Mouse (Mus musculus) CD8-positive naive resting alpha-beta T cell, adult 2 months (primary cell): ENCODE measurements around the gene Arhgap4.

ENCODE experiments used
- DNase-seq, 2 experiments: peaks; one replicate each; pipeline ENCODE4 v3.0.0; 2022; ENCODE audit warnings: low read depth in 2 of 2, low spot score in 2 of 2

The Arhgap4 gene

DNA sequence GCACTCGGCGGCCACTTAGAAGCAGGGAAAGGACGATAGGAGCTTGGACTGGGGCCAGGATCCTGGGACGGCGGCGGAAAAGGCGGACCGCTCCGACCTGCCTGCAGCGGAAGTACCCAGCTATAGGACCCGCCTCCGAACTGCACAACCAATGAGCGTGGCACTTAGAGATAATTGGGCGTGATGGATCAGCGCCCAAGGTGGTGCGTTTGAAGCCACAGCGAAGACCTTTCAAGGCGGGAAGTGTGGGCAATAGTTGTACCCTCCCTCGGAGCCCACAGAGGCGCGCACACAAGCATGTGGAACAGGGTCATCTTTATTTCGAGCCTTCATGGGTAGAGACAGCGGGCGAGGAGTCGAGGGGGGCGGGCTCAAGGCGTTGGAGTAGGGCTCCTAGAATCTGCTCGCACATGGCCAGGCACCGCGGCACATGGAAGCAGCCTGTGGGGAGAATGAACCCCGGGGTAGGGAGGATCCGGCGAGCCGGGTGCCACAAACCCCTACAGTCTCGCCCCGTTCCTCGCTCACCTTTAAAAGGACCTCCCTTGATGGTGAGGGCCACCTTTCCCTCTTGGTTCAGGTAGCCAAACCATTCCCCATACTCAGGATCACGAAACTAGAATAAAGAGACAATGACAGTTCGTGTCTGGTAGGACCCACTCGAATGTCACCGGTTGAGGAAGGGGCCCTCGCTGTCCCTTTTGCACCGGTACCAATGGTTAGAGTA is at the start of gene Arhgap4, which contains the start of gene Naa10:
TSS of gene Arhgap4 (minus strand) at position 48 of the 727 bp plus-strand sequence.
TSS of gene Naa10 (minus strand) at position 122 of the 727 bp plus-strand sequence.
- DNase-seq, result peak; percentile 68 to 71

- DNase-seq, result no peak
Observed at GRCm38 (mm10) chrX:73970781-73971180, 49.1 kb upstream of the Arhgap4 start.

DNA sequence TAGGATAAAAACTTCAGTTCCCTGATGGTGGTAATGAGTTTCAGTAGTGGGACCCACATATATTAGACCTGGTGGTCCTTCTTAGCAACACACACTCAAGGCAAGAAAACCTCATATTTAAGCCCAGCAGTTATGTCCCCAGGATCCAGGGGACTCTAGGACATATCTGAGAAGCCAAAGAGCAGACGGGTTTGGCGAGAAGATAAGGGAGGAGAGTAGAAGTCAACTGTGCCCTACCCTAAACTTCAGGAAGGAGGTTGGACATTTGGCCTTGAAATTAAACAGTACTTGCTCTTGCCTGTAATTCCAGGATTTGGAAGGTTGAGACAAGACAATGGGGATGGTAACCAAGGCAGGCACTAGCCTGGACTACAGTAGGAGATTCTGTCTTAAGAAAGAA is 48.1 kb upstream of the Arhgap4 start:
- DNase-seq, result no peak

DNA sequence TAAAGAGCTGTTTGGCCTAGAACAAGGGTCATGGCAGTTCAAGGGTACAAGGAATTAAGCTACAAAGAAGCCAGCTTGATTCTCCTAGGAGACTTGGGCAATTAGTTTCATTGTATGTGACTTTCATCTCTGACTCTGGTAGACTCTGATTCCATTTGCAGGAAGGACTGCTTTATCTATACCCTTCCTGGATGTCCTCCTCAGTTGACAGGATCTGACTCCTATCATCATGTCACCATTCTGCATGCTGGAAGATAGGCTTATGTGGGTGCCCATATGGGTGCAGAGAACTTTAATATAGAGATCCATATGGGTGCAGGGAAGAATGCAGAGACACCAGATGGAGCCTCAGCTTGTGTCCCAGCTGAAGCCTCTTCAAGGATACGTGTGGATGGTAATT is 47.5 kb upstream of the Arhgap4 start:
- no peak for DNase-seq

GRCm38 (mm10) chrX:73967177-73968075 is 45.8 kb upstream of the Arhgap4 start:
- DNase-seq, result peak; percentile 80 to 84

- peak; percentile 80 to 81 for DNase-seq
Observed at GRCm38 (mm10) chrX:73966248-73967176, 44.8 kb upstream of the Arhgap4 start, which contains the start of gene Hcfc1. Gene Hcfc1, minus strand, starts transcription at chrX:73966357.

DNA sequence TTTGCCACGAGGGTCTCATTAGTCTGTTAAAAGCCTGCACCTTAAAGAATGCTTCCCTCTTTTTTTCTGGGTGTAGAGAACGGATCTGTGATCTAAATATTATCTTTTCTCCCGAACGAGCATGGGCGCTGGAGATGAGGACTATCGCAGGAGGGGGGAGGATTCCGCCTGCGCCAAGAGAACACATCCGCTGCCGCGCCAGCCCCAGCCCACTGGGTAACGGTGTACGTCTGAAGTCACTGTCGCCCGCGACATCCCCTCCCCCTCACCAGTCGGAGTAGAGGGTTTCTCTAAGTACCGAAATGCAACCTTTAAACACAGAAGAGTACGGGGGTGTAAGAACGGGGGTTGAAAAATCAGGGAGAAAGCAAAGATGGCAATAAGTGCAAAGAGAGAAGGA is 43.6 kb upstream of the Arhgap4 start:
- peak; percentile 21 to 42 for DNase-seq

- peak in 1 of 2 experiments; percentile 12 for DNase-seq
Observed at GRCm38 (mm10) chrX:73964363-73964762, 42.7 kb upstream of the Arhgap4 start.

DNA sequence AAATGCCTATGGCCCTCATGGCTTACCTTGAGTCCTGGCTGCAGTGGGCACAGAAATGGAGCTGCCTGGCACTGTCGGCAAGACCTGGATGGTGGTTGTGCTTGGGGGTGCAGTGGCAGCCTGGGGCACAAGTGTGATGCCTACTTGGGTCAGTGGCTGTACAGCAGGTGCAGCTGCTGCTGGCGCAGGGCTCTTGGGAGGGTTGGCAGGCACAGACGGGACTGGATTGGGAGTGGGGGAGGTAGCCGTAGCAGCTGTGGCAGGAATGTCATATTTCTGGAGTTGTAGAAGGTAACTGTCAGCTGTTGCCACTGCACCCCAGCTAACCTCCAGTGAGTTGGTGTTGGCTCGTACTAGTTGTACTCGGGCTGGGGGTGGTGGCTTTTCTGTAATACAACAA is 33.3 kb upstream of the Arhgap4 start:
- DNase-seq, result no peak

- DNase-seq, result no peak
Observed at GRCm38 (mm10) chrX:73952603-73953002, 30.9 kb upstream of the Arhgap4 start.

DNA sequence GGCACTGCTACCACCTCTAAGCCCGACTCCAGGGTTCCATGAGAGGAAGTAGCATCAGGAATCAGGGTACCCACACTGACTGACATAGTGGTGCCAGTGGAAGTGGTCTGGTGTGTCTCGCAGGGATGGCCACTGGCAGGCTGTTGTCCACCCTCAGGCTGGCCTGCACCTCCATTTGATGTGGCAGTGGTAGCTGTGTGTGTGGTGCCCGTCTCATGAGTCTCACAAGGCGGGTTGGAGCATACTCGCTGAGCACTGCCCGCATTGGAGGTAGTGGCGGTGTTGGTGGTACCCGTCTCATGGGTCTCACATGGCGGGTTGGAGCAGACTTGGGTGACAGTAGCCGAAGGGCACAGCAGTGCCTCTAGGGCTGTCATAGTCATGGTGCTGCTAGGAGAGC is 27.7 kb upstream of the Arhgap4 start:
- no peak for DNase-seq

DNA sequence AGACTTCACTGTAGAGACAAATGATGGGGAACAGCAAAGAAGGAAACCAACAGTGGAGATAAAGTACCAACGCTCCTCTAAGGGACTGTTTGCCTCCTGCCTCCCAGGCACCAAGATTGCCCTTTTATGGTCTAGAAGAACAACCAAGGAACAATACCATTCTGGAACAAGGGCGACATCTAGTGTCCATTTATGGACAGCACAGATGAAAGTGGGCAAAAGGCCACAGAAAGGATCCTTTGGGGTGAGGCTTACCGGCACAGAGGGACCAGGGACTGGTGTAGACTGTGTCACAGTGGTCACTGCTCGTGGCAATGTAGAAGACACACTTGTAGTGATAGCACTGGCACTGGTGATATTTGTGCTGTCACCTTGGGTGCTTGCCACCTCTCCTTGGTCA is 27.0 kb upstream of the Arhgap4 start:
- DNase-seq, result peak; percentile 45 to 66

- no peak for DNase-seq
Observed at GRCm38 (mm10) chrX:73946896-73947295, 25.2 kb upstream of the Arhgap4 start.

DNA sequence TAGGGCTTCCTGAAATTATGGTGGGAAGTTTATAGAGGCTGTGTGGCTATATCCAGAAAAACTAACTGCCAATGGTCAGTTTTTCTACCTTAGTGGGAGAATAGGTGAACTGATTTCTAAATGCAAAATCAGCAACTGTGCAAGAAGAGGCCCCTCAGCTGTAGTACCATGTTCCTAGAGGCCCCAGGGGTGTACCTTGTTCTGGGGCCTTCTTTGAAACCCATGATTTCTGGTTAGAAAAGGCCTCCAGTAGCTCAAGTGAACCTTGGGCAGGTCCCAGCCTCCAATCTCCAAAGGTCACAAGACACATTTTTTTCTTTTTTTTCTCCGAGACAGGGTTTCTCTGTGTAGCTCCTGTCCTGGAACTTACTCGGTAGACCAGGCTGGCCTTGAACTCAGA is 20.6 kb upstream of the Arhgap4 start:
- DNase-seq, result no peak

DNA sequence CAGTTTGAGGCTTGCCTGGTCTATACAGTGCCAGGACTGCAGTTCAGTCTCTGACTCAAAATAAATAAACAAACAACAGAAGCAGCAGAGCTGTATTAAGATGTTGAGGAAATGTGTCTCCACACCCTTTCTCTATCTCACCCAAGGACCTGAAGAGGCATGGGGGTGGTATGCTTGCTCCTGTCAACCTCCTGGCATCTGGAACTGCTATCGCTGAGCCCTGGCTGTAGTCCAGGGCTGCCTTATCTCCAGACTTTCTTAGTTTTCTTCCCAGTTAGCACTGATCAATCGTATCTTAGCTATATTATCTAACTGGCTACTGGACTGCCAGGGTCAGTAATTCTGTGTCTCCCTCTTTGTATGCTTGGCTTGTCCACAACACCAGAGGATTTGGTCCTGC is 20.2 kb upstream of the Arhgap4 start:
- no peak for DNase-seq

GRCm38 (mm10) chrX:73931871-73932270 is 10.2 kb upstream of the Arhgap4 start:
- DNase-seq, result no peak

GRCm38 (mm10) chrX:73930402-73931062 is 8.9 kb upstream of the Arhgap4 start, which contains the start of gene Renbp:
Gene Renbp, minus strand, starts transcription at chrX:73930850.
- DNase-seq, result peak in 1 of 2 experiments; percentile 23

DNA sequence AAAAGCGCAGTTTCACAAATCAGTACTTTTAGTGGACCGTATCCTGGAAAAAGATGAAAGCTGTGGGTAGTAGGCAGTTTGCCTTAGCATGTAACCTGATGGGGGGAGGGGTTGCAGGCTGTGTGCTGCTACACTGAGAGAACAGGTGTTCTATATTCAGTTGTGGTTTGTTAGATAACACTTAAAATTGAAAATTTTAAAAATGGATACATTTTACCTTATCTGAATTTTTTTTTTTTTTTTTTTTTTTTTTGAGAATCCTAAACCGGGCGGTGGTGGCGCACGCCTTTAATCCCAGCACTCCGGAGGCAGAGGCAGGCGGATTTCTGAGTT is 846 bp upstream of the Arhgap4 start:
- DNase-seq, result no peak

DNA sequence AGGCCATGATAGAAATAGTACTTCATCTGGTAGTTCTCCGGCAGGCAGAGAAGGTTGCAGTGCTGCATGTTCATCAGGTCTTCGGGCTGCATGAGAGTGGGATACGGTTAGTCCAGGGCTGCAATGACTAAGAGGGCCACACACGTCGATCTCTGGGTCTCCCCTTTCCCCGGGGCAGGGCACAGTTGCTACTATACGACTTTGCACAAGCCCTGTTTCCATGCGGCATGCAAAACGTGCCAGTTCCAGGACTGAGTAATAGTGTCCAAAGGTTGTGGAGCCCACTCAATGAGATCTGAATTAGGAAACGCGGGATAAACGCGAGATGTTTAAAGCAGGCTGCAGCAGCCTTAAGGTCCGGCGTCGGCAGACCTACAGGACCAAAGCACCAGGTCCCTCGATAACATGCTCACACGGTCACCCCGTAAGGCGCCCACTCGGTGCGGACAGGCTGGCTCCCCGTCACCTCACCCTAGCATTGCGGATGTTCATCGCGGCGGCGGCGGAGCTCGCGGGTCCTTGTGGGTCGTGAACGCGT is 316 bp downstream of the Arhgap4 start:
- no peak for DNase-seq

GRCm38 (mm10) chrX:73918631-73919030 is 3.0 kb downstream of the Arhgap4 start:
- no peak for DNase-seq
